Mouse (Mus musculus) v-Abl transformed pro-B cells (cell line): ENCODE results near the gene Erc2.
"Not testable (repeated sequence)": the region's sequence is repeated elsewhere in the genome, so short reads cannot be mapped to it uniquely, and the experiment has no call there.

Experiments used
- in situ Hi-C, 2 experiments: fragments of 400-800 bp; cut with MboI; formaldehyde crosslinking; loops; one replicate each; pipeline ENCODE4 v1.15.1; 2025; ENCODE audit not compliant: unreplicated experiment in 2 of 2

Erc2 gene

DNA sequence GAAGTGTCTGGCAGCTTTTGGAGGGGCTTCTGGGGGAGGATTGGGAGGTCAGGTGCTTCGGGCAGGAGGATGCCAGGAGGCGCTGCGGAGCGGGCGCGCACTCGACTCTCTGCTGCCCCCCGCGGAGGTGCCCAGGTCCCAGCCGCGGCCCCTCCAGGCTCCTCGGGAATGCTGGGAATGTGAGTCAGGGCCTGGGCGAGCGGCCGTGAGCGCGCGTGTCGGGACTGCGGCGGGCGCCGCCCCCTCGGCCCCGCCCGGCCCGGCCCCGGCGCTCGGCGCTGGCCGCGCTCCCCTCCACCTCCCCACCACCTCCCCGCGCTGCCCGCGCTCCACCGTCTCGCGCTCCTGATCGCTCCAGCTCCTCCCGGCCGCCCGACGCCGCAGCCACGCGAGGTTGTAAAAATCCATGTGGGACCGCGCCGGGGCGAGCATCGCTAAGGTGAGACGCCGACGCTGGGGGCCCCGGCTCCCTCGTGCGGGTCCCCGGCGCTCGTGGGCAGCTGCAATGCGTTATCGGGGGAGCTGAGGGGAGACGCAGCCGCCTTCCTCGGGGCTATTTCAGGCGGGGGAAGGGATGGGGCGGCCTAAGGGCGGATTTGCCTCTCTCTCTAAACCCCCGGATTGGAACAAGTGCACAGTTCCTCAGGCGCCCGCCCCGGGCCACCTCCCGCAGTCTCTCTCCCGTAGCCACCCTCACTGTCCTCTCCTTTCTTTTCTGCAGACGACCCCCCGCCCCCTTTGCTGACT lies at the start of gene Erc2:
Gene Erc2, plus strand, starts transcription at position 253 of the 747 bp plus-strand sequence.
- in situ Hi-C loops: no loop called here

DNA sequence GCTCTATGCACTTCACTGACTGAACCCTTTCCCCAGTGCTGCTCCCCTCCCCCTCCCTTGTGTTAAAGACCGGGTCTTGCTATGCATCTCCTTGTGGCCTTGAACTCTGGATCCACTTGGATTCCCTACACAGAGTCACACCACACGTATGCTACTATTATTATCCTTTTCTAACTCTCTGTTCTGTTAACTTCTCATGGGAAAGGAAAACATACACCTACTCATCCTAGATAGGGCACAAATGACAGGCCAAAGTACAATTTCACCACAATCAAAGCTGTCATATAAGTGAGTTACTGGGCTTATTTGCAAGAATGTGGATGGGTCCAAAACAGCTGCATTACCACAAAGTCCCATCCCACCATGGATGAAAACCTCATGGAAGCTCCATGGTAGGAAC lies 43.8 kb upstream of the Erc2 start:
- in situ Hi-C loops: no loop called here

DNA sequence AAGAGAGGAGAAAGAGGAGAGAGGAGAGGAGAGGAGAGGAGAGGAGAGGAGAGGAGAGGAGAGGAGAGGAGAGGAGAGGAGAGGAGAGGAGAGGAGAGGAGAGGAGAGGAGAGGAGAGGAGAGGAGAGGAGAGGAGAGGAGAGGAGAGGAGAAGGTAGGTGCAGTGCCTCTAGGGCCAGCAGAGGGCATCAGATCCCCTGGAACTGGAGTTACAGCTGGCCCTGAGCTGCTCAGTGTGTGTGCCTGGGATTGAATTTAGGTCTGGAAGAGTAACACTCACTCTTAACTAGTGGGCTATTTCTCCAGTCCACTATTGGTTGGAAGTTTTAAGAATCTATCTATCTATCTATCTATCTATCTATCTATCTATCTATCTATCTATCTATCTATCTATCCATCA lies 32.6 kb upstream of the Erc2 start:
- in situ Hi-C loops: not testable (repeated sequence)

DNA sequence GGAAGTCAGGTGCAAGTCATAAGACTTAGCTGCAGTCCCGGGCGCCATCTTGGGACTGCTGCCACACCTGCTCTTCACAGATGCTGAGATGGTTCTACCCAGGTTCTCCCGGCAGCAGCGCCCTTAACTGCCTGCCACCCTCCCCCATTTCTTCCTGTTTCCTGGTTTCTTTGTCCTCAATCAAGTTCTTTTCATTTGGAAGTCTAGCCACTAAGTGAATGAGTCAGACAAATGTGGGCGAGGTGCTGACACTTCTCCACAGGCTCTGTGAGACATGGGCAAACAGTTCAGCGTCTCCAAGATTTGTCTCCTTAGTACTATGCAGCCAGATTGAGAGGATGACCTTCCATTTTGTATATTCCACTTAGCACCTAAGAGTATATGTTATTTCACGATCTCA lies 30.1 kb upstream of the Erc2 start:
- in situ Hi-C loops: no loop called here

DNA sequence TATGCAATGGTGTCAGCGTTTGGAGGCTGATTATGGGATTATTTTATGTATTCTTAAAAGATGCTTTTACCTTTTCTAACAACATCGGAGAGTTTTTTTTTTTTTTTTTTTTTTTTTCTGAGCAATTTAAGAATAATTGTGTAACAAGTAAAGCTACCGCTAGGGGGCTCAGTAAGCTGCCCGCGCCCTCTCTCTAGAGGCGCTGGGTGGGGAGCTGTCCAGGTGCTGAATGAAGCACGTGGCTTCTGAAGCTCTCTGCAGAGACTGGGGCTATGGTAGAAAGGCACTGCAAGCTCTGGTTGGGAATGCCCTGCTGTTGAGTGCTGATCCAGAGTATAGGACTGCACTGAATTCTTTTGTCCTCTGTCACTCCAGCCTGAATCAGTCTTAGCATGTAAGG lies 26.0 kb upstream of the Erc2 start:
- in situ Hi-C loops: no loop called here

DNA sequence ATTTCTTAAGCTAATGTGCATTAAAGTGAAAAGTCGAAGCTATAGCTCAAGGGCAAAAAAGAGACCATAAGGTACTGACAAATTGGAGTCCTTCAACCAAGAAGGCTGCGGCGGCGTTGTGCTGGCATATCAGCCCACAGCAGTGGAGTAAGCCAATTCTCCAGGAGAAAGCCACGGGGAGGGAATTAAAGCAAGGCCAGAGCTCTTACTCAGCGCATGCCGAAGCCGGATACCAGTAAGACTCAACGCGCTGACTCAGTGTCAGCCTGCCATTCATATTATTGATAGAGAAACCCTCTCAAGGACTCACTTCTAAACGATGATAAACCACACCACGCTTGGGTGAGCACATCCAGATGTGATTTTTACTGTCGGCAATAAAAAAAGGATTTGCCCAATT lies 20.1 kb upstream of the Erc2 start:
- in situ Hi-C loops: no loop called here

DNA sequence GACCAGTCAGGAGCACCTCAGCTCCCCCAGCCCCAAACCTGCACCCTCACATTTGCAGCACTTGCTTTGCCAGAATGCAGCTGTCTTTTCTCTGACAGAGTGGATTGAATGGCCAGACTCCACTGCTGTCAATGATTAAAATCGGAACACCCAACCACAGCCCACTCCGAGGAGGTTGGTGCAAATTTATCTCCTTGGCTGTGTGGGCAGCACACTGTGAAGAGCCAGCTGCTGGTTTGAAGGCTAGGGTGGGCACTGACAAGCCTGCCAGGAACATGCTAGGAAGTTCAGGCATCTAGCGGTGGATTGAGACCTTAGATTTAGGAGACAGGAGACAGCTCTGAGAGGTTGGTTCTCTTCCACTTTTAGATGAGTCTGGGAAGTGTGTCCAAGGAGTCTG lies 14.8 kb upstream of the Erc2 start:
- in situ Hi-C loops: no loop called here

DNA sequence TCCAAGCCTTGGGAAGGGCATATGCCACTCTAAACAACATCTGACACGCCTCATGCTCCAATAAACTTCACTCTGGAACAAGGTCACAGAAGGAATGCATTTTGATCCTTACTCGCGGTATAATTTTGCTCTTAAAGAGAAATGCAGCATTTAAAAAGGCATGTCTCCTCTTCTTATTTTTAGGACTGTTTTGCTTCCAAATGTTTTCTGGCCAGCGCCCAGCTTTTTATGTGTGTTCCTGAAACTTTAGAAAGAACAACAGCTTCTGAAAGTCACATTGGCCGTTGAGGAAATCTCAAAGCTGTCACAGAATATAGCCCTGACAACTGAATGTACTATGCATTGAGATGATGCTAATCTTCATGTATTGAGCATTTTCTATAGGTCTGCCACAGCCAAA lies 8.5 kb upstream of the Erc2 start:
- in situ Hi-C loops: no loop called here

DNA sequence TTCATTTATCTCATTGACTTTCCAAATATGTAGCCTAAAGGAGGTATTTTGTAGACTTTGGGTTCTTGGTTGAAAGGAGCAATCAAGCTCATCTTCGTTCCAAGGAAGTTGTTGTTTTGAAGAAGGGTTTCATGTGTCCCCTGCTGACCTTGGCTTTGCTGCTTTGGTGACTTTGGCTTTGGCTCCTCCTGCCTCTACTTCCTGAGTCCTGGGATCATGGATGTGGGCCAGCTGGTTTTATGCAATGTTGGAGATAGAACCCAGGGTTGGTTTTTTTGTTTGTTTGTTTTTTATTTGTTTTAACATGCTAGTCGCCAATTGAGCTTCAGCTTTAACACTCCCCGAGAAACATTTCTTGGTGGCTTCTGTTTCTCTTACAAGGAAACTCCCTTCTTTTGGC lies 4.9 kb upstream of the Erc2 start:
- in situ Hi-C loops: no loop called here

DNA sequence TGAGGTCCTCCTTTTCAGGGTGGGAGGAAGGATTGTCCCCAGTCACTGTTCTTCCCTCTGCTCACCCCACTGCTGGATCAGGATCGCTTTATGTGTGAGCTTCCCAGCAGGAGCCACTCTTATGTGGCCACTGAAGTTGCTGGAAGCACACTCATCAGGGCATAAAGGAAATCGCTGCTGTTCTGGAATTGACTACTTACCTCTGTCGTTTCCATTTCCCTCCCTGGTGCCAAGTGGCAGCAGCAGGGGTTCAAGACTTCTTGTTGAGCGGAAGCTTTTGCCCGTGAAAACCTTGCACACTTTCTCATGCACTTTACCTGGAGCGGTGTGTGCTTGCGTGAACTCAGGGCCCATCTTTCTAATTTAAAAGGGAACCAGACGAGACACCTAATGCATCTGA lies 652 bp upstream of the Erc2 start:
- in situ Hi-C loops: no loop called here

DNA sequence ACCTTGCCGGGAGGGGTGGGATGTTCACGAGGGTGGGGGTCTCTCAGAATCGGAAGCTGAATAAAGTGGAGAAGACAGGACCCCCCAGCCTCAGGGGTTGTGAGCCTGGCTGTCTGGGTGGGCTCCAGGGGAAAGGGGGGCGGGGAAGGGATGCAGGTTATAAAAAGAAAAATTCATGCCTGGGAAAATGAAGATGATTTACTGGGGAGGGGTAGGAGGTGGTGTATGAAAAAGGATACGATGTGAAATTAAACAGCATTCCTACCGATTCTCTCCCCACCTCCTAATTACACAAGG lies 643 bp downstream of the Erc2 start:
- in situ Hi-C loops: no loop called here

DNA sequence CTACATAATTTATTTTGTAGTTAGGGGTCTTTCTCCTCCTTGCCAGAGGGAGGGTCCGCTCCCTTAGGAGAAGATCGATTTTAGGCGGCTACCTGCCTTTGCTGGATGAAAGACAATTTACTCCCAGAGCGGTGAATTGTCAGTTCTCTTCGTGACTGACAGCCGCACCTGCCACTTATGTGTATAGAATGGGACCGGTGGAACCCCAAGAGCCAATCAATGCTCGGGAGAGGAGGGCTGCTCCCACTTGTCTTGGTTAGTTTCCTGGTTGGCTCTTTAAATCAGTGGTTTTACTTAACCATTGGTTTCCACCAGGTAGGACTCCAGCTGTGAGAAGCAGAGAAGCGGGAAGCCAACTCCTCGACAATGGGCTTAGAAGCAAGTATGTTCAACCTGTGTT lies 1.1 kb downstream of the Erc2 start:
- in situ Hi-C loops: no loop called here

DNA sequence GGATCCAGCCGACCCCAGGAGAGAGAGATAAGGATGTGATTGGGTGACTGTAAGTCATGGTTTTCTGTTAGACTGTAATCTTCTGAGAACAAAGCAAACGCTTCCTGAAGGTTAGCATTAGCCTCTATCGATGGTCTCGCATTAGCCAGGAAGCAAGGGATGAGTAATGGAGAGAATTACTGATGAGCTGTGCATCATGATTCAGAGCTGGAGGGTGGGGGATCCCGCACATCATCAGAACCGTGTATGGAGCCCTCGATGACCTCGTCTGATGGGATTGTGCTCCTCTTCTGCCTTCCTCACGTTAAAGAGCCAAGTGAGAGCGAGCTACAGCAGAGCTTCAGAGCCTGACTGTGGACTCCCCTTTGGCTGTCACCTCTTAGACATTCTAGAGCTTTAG lies 6.5 kb downstream of the Erc2 start:
- in situ Hi-C loops: no loop called here

DNA sequence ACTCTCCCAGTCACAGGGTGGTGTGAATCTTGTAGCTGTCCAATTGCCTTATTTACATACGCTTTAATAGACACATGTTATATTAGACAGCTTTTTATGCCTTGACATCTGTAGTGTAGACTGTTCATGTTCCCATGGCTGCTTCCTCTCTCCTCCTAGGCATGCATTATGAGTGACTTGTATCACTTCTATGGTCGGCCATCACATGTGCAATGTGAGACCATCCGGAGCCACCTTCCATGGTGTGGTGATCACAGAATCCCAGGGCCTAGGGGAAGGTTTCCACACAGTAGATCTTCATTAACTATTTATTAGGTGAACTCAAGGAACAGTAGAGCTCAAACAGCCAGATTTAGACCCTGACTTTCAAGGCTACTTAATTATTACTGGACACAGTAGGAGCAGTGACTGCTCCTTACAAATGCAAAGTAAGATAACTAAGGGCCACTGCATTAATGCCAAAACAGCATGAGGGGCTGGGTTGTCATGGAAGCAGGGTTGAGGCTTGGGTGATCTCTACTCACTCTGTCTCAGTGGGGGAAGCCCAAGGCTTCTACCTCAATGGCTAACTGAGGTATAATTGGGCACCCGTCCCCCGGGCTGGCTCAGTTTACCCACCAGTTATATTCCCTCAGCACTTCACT lies 7.3 kb downstream of the Erc2 start:
- in situ Hi-C loops: no loop called here

DNA sequence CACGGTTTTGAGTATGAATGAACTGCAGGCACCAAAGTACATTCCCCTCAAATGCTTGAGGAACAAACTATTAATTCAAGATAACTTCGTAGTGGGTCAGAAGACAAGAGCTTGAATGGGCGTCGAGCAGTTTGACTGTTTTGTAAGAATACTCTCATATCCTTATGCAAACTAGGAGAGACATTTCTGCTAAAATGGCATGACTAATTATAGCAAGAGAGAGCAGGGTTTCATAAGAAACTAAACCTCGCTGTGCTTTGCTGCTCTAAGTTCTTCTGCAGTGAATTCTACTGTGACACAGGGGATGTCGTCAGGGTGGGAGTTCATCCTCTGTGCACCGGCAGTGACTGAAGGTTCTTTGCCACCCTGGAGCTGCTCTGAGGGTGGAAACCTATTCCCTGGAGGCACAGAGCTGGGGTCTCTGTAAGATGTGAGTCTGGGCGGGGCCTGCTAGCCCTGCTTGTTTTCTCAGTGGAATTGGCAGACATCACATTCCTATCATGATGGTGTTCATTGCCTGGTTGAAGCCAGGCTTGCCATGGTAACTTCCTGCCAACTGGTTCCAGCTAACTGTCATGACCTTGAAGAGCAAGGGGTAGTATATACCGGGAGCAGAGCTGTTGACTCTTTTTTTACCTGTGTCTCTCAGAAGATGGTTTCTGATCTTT lies 8.9 kb downstream of the Erc2 start:
- in situ Hi-C loops: no loop called here

DNA sequence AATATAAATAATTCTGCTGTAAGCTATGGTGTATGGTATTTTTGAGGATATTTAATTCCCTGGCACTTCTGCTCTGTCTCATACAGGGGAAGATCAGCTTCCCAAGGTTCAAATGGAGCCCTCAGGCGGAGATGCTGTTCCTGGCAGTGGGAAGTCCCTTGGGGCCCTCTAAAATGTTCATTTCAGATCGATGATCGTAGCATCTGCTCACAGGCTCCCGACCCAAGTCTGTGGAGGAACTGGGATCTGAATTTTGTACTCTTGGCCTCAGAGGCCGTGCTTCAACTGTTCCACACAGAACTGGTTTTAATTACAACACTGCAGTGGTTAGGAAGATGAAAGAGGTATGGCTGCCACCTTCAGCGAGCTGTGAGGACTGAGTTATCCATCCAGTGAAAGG lies 12.5 kb downstream of the Erc2 start:
- in situ Hi-C loops: no loop called here

DNA sequence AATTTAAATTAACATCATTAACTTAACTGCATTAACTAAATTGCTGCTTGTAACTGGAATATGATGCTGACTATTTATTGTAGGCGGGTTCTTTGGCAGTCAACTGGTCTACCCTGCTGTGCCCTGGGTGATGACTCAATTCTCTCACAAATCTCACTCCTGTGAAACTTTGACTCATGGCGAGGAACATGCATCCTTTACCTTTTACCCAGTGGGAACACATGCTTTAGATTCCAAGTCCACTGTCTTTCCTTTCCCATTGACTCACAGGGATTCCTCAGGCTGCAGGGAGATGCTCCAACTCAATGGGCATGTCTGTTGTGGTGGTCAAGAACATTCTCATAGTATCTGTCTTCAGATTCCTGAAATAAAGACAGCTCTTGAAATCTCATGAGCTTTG lies 14.3 kb downstream of the Erc2 start:
- in situ Hi-C loops: no loop called here

DNA sequence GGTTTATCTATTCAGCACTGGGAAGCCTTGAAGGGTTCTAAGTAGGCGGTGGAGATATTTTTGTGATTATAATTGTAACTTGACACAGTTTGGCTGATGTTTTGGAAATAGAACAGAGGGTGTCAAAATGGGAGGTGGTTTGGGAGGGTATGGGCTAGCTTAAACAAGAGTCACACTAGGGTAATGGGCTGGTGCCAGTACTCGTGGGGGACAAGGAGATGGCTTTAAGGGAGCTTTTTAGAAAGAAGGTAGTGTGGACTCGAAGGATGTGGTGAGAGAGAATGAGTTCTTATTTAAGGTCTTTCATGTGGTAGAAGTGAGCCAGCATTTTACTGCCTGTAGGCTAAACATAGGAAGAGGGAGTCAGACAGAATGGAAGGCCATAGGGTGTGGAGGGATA lies 19.2 kb downstream of the Erc2 start:
- in situ Hi-C loops: no loop called here

DNA sequence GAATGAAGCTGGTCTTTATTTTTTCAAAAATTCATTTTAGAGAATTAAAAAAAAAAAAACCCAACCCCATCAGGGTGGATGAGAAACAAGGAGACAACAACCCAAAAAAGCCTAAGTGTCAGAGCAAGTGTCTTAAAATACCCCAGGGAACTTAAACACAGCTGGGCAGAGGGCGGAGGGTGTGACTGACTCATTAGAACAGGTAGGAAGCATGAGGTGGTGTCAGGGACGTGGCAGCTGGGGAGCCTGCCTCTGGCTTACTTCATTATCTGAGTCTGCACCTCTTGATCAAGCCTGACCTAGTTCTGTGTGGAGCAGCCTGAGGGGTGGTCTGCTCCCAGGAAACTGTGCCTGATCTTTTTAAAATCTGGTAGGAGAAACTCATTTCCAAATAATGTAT lies 20.8 kb downstream of the Erc2 start:
- in situ Hi-C loops: no loop called here

DNA sequence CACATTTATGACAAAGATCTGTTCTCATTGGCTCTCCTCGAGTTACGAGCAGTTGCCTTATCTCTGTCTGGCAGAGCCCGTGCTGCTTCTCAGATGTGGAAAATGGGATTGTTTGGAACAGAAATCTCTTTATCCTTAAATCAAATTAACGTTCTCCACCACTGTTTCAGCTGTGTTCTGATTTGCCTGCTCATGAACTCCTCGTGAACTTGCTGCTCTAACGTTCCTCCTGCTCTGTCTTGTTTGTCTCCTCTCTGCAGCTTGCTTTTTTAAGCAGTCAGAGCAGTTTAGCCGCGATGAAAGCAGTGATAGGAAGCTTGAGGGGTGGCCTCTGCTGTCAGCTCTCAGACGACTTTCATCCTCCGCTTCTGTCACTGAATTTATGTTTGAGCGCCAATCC lies 32.4 kb downstream of the Erc2 start:
- in situ Hi-C loops: no loop called here

DNA sequence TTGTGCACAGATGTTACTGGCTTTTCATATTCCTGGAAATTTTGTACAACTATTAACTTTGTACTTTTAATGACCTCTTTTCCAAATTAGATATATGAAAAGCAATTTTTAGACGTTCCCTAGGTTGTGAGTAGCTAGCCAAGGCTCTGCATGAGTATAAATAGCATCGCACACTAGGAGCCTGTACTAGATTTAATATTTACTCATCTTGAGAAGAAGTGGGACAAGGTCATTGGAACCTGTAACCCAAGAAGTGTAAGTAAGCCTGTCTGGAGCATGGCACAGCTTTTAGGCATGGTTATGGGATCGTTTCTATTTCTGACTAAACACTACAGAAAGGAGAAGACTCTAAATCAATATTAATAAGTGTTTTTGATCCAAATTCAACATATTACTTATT lies 36.4 kb downstream of the Erc2 start:
- in situ Hi-C loops: no loop called here

DNA sequence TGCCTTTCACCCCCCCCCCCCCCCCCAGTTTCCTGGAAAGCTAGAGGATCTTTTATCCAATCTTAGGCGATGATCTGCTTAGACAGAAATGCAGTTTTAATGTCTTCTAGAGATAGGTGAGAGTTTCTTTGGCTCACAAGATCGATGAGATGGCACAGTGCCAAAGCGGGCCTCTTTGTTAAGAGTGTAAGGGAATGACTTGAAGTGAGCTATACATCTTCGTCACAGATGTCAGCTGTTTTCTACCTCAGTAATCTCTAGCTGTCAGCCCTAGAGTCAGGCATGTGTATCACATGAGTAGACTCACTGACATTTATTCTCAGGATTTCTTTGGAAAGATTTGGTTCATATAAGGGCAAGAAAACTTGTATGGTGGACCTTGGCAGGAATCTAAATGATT lies 39.2 kb downstream of the Erc2 start:
- in situ Hi-C loops: no loop called here
